Mouse (Mus musculus) hindbrain, embryonic 16.5 days (tissue): ENCODE data around the gene Tekt4. TPM values are rescaled to one million over a fixed set of nuclear protein-coding genes. Genes with fewer than 3 reads are reported as not detected.

ENCODE experiments used
- ATAC-seq: fragments of 200-750 bp; cut with Nextera tagmentation; 2 replicates; pipeline ENCODE4 v1.8.0; 2017; ENCODE audit warnings: moderate TSS enrichment, moderate library complexity
- H3K27ac ChIP-seq: fragments of 300-500 bp; sonication (generic); 2 replicates; pipeline ENCODE4 v1.5.1; 2014; ENCODE audit warnings: low read depth, mild to moderate bottlenecking, control low read depth, low read length, moderate library complexity
- H3K27me3 ChIP-seq: fragments of 300-500 bp; sonication (generic); replicated peaks from 2 replicates; pipeline ENCODE4 v1.6.1; 2014; ENCODE audit warnings: low read length; ENCODE audit not compliant: control insufficient read depth, insufficient read depth
- H3K36me3 ChIP-seq: fragments of 300-500 bp; sonication (generic); 2 replicates; pipeline ENCODE4 v1.6.1; 2014; ENCODE audit warnings: mild to moderate bottlenecking, low read length, moderate library complexity, mixed read lengths; ENCODE audit not compliant: control insufficient read depth, insufficient read depth
- H3K4me1 ChIP-seq: fragments of 300-500 bp; sonication (generic); 2 replicates; pipeline ENCODE4 v1.6.1; 2014; ENCODE audit warnings: low read depth, low read length; ENCODE audit not compliant: control insufficient read depth, insufficient read depth
- H3K4me2 ChIP-seq: fragments of 300-500 bp; sonication (generic); 2 replicates; pipeline ENCODE4 v1.6.1; 2014; ENCODE audit warnings: mild to moderate bottlenecking, low read length, control low read depth, moderate library complexity
- H3K4me3 ChIP-seq: fragments of 300-500 bp; sonication (generic); 2 replicates; pipeline ENCODE4 v1.5.1; 2014; ENCODE audit warnings: mild to moderate bottlenecking, low read length, control low read depth, moderate library complexity
- H3K9ac ChIP-seq: fragments of 300-500 bp; sonication (generic); 2 replicates; pipeline ENCODE4 v1.6.1; 2014; ENCODE audit warnings: low read depth, mild to moderate bottlenecking, control low read depth, low read length, moderate library complexity
- H3K9me3 ChIP-seq: fragments of 300-500 bp; sonication (generic); 2 replicates; pipeline ENCODE4 v1.6.1; 2014; ENCODE audit warnings: mild to moderate bottlenecking, low read length, moderate library complexity; ENCODE audit not compliant: control insufficient read depth
- WGBS: fragments of 180-500 bp; shearing (Covaris S2); extraction: QIAGEN DNeasy Blood & Tissue Kit; methylation state at CpG from one replicate; pipeline ENCODE4 v1.1.7; 2014; 5-methylcytosine and 5-hydroxymethylcytosine counted together
- polyA plus RNA-seq: library from polyadenylated mRNA; unstranded; fragments of >200 nt; fragmentation: Nextera tagmentation; extraction: Ambion mirVana; gene quantifications from 2 replicates; pipeline ENCODE4 v1.2.1, GENCODE M21; 2015

The Tekt4 gene
- polyA plus RNA-seq, result 1.4 and 1.9 TPM in 2 replicates

GRCm38 (mm10) chr17:25454272-25454671 lies at the start of gene Tekt4:
Tekt4 (plus strand) TSS chr17:25454615.
- no peak within 1 kb of the TSS for H3K4me2 ChIP-seq
- ATAC-seq, result no peak
- H3K36me3 ChIP-seq, result no peaks in the 10 kb centered on the region
- H3K4me3 ChIP-seq, result no peak within 1 kb of the TSS
- H3K27ac ChIP-seq, result no peak within 1 kb of the TSS
- 39% methylated on average over 2 of the region's 2 CpGs for WGBS
- no peaks in the 10 kb centered on the region for H3K9me3 ChIP-seq
- H3K4me1 ChIP-seq, result peaks cover 7% of the 10 kb centered on the region
- no peaks in the 10 kb centered on the region; the same call in 1 of the 2 replicates for H3K27me3 ChIP-seq
- no peak within 1 kb of the TSS; the same call in 1 of the 2 replicates for H3K9ac ChIP-seq

GRCm38 (mm10) chr17:25405224-25405895 lies 49.1 kb upstream of the Tekt4 start:
- H3K36me3 ChIP-seq, result no peaks in the 10 kb centered on the region
- H3K27ac ChIP-seq, result 0 out of 2 replicates have a peak overlapping the region, but pooled peaks have one; percentile 11
- ATAC-seq, result no peak
- H3K4me3 ChIP-seq, result no peak overlapping the region
- H3K4me2 ChIP-seq, result no peak overlapping the region
- H3K9me3 ChIP-seq, result no peaks in the 10 kb centered on the region
- H3K27me3 ChIP-seq, result no peaks in the 10 kb centered on the region
- peaks cover 45% of the 10 kb centered on the region for H3K4me1 ChIP-seq
- 10% methylated on average over 10 of the region's 10 CpGs for WGBS
- peak overlapping the region; percentile 41; the same call in 1 of the 2 replicates for H3K9ac ChIP-seq

- no peaks in the 10 kb centered on the region for H3K27me3 ChIP-seq
- no peak overlapping the region for H3K27ac ChIP-seq
- peaks cover 51% of the 10 kb centered on the region for H3K4me1 ChIP-seq
- H3K4me3 ChIP-seq, result no peak overlapping the region
- 11% methylated on average over 6 of the region's 6 CpGs for WGBS
- no peaks in the 10 kb centered on the region for H3K9me3 ChIP-seq
- ATAC-seq, result no peak
- no peak overlapping the region for H3K9ac ChIP-seq
- H3K4me2 ChIP-seq, result no peak overlapping the region
- H3K36me3 ChIP-seq, result no peaks in the 10 kb centered on the region
Observed at GRCm38 (mm10) chr17:25406011-25406441, 48.4 kb upstream of the Tekt4 start.

- no peaks in the 10 kb centered on the region for H3K36me3 ChIP-seq
- WGBS, result 57% methylated on average over 4 of the region's 4 CpGs
- peak overlapping the region; percentile 31; the same call in 1 of the 2 replicates for H3K27ac ChIP-seq
- ATAC-seq, result no peak
- H3K9me3 ChIP-seq, result no peaks in the 10 kb centered on the region
- H3K4me1 ChIP-seq, result peaks cover 53% of the 10 kb centered on the region
- no peak overlapping the region for H3K9ac ChIP-seq
- no peak overlapping the region for H3K4me2 ChIP-seq
- no peaks in the 10 kb centered on the region for H3K27me3 ChIP-seq
- no peak overlapping the region for H3K4me3 ChIP-seq
Observed at GRCm38 (mm10) chr17:25407352-25407751, 47.1 kb upstream of the Tekt4 start.

- ATAC-seq, result no peak
- Histone ChIP-seq H3K9ac (no peak overlapping the region), H3K4me1 (peaks cover 53% of the 10 kb centered on the region), H3K36me3 (no peaks in the 10 kb centered on the region), H3K4me3 (no peak overlapping the region), H3K4me2 (no peak overlapping the region), H3K27me3 (no peaks in the 10 kb centered on the region), H3K27ac (no peak overlapping the region), H3K9me3 (no peaks in the 10 kb centered on the region)
- WGBS, result 86% methylated on average over 7 of the region's 7 CpGs
Observed at GRCm38 (mm10) chr17:25408302-25408999, 46.0 kb upstream of the Tekt4 start.

GRCm38 (mm10) chr17:25409621-25410020 lies 44.8 kb upstream of the Tekt4 start:
- H3K9ac ChIP-seq, result no peak overlapping the region
- no peaks in the 10 kb centered on the region for H3K9me3 ChIP-seq
- peak overlapping the region; percentile 13; the same call in 1 of the 2 replicates for H3K27ac ChIP-seq

GRCm38 (mm10) chr17:25410180-25410579 lies 44.2 kb upstream of the Tekt4 start:
- Histone ChIP-seq H3K9me3 (no peaks in the 10 kb centered on the region), H3K4me1 (peaks cover 52% of the 10 kb centered on the region), H3K4me2 (no peak overlapping the region), H3K9ac (no peak overlapping the region), H3K27ac (no peak overlapping the region), H3K36me3 (no peaks in the 10 kb centered on the region), H3K4me3 (no peak overlapping the region), H3K27me3 (no peaks in the 10 kb centered on the region)
- ATAC-seq, result no peak
- WGBS, result 77% methylated on average over 6 of the region's 6 CpGs

More at GRCm38 (mm10) chr17:25409621-25410020, 44.8 kb upstream of the Tekt4 start:
- WGBS, result 46% methylated on average over 7 of the region's 7 CpGs
- no peaks in the 10 kb centered on the region for H3K27me3 ChIP-seq
- H3K4me2 ChIP-seq, result no peak overlapping the region
- H3K36me3 ChIP-seq, result no peaks in the 10 kb centered on the region
- peaks cover 53% of the 10 kb centered on the region for H3K4me1 ChIP-seq
- H3K4me3 ChIP-seq, result no peak overlapping the region
- no peak for ATAC-seq

- Histone ChIP-seq H3K4me1 (peaks cover 52% of the 10 kb centered on the region), H3K9ac (no peak overlapping the region)
- 17% methylated on average over 7 of the region's 7 CpGs for WGBS
Observed at GRCm38 (mm10) chr17:25410786-25411185, 43.6 kb upstream of the Tekt4 start.

GRCm38 (mm10) chr17:25411251-25411650 lies 43.2 kb upstream of the Tekt4 start:
- no peaks in the 10 kb centered on the region for H3K9me3 ChIP-seq
- 59% methylated on average over 4 of the region's 4 CpGs for WGBS
- no peaks in the 10 kb centered on the region for H3K36me3 ChIP-seq
- H3K9ac ChIP-seq, result no peak overlapping the region
- H3K4me1 ChIP-seq, result peaks cover 52% of the 10 kb centered on the region
- H3K27ac ChIP-seq, result no peak overlapping the region; the same call in 1 of the 2 replicates
- no peak overlapping the region for H3K4me2 ChIP-seq
- no peak for ATAC-seq
- no peaks in the 10 kb centered on the region for H3K27me3 ChIP-seq
- no peak overlapping the region for H3K4me3 ChIP-seq

More at GRCm38 (mm10) chr17:25410786-25411185, 43.6 kb upstream of the Tekt4 start:
- H3K4me3 ChIP-seq, result no peak overlapping the region
- H3K9me3 ChIP-seq, result no peaks in the 10 kb centered on the region
- no peak overlapping the region for H3K4me2 ChIP-seq
- H3K36me3 ChIP-seq, result no peaks in the 10 kb centered on the region
- H3K27ac ChIP-seq, result peak overlapping the region; percentile 13; the same call in 1 of the 2 replicates
- ATAC-seq, result no peak
- no peaks in the 10 kb centered on the region for H3K27me3 ChIP-seq
